Comparison of ENCODE assay signal across 9 mouse cellular contexts in the genomic region with DNA sequence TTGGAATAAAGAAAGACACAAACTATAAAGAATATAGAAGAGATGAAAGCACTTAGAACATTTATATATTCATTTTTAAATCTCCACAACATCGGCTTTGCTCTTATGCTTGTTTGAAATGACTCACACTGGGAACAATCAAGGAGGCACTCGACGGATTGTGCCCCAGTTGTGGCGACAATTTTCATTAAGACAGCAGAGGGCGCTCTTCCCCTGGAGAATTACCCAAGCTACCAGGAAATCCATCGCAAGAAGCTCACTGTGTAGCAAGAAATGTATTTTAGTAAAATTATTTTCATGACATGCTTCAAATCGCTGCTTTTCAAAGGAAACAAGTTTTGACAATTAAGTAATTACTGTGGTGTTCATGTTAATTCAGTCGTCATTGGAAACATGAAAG. TPM values are rescaled to one million over a fixed set of nuclear protein-coding genes. Genes with fewer than 3 reads are reported as not detected.
DNase-seq lines count a peak whose midpoint lies in the region; ATAC-seq lines count a peak whose summit lies in the region.
"Had no signal": no experiment of that assay in that cellular context is flagged by ENCODE, and none has a peak within 500 bp of the region (broad histone marks: within the 10 kb centered on the region; RNA-seq: fewer than 3 reads in every experiment).

No protein-coding gene starts in this region.

- peak; percentile 63 for DNase-seq in midbrain, embryonic 10.5 days (ENCODE audit: low spot score)
- DNase-seq in adrenal gland, adult (ENCODE audit: inconsistent age in 2 of 2, low spot score in 1 of 2), result peak; percentile 50 to 84
- DNase-seq in heart, postnatal 14 days, result peak; percentile 59 to 73
- DNase-seq in left cerebral cortex, postnatal 14 days (ENCODE audit: low spot score in 2 of 2), result peak; percentile 71 to 86
- peak; percentile 3 for DNase-seq in ovary, adult 18-20 months (ENCODE audit: low spot score)

- 0 out of 2 replicates have a peak, but pooled peaks cover 4% of the 10 kb centered on the region for H3K4me1 ChIP-seq in midbrain, embryonic 10.5 days
- no peaks in the 10 kb centered on the region for H3K4me1 ChIP-seq in midbrain, embryonic 13.5 days (replicated peaks)

- H3K4me3 ChIP-seq in midbrain, embryonic 10.5 days, result no peak overlapping the region
- H3K4me3 ChIP-seq in midbrain, embryonic 13.5 days (replicated peaks), result no peak overlapping the region

- no peak overlapping the region for H3K27ac ChIP-seq in midbrain, embryonic 10.5 days (replicated peaks)
- H3K27ac ChIP-seq in midbrain, embryonic 13.5 days, result no peak overlapping the region

- H3K4me2 ChIP-seq in midbrain, embryonic 13.5 days (replicated peaks), result no peak overlapping the region

- H3K27me3 ChIP-seq in midbrain, embryonic 10.5 days (ENCODE audit: low read depth, poor library complexity, severe bottlenecking), result peaks cover 15% of the 10 kb centered on the region
- no peaks in the 10 kb centered on the region for H3K27me3 ChIP-seq in midbrain, embryonic 13.5 days

- WGBS in midbrain, embryonic 10.5 days, result 9% methylated on average over 8 of the region's 8 CpGs
- 5% methylated on average over 8 of the region's 8 CpGs for WGBS in midbrain, embryonic 13.5 days

- H3K9ac ChIP-seq in midbrain, embryonic 13.5 days (replicated peaks), result no peak overlapping the region

- intact Hi-C loops in heart, postnatal 14 days (cut with DNase I), result loop anchor here (1.0 kb wide), 1 partner anchor 305 kb away; no protein-coding TSS in a partner anchor
- intact Hi-C loops in left cerebral cortex, postnatal 14 days (cut with DNase I), result loop anchor here (2.0 to 10.0 kb wide), 2 partner anchors 306 to 1516 kb away; partner anchors contain the start of gene Prkg1

- no peak for ATAC-seq in midbrain, embryonic 13.5 days
- peak; percentile 68; the same call in 1 of the 2 replicates for ATAC-seq in common myeloid progenitor, adult 5-6 weeks (replicated peaks; ENCODE audit: low read depth, poor library complexity, severe bottlenecking)
- ATAC-seq in activated CD4-positive, CD25-positive, alpha-beta regulatory T cell, adult 4 months, result no peak

- no peaks in the 10 kb centered on the region for H3K9me3 ChIP-seq in midbrain, embryonic 10.5 days (replicated peaks)
- H3K9me3 ChIP-seq in midbrain, embryonic 13.5 days, result no peaks in the 10 kb centered on the region

- H3K36me3 ChIP-seq in midbrain, embryonic 10.5 days, result no peaks in the 10 kb centered on the region
- H3K36me3 ChIP-seq in midbrain, embryonic 13.5 days, result no peaks in the 10 kb centered on the region

RNA-seq across cellular contexts. Expression of gene Mbl2, which starts 16.1 kb away (rescaled TPM):
- not detected in 2 replicates for polyA plus RNA-seq in midbrain, embryonic 10.5 days (2016; fragmentation: Nextera tagmentation; extraction: Ambion mirVana)
- not detected in 2 replicates for polyA plus RNA-seq in midbrain, embryonic 13.5 days (2015; fragmentation: Nextera tagmentation; extraction: Ambion mirVana)
- not detected in 2 replicates for total RNA-seq in common myeloid progenitor, adult 5-6 weeks (2017)
- not detected for total RNA-seq in heart, postnatal 14 days (2021)
- total RNA-seq in left cerebral cortex, postnatal 14 days (2021), result not detected
- polyA plus RNA-seq in activated CD4-positive, CD25-positive, alpha-beta regulatory T cell, adult 4 months (2017; shearing (Covaris generic)), result not detected
- polyA plus RNA-seq: heart, embryonic 16.5 days had no signal

Comparison
In these comparisons a context has a peak if more than half of its experiments do, and no peak if none do; other contexts are left out.
1. DNase-seq: peak in every context shown above with its lines; median percentile 78 in left cerebral cortex, postnatal 14 days; 67 in adrenal gland, adult; 66 in heart, postnatal 14 days; 63 in midbrain, embryonic 10.5 days; 3 in ovary, adult 18-20 months.